Mouse (Mus musculus) lung, adult 2 months (tissue): ENCODE data around the gene Wdr78.

ENCODE experiments used
- CTCF ChIP-seq: fragments of 200-500 bp; IDR thresholded peaks from 2 replicates; pipeline ENCODE4 v1.5.1; 2011; ENCODE audit warnings: mild to moderate bottlenecking, low read length, control low read depth; ENCODE audit not compliant: insufficient read depth
- POLR2A ChIP-seq: fragments of 200-500 bp; IDR thresholded peaks from 2 replicates; pipeline ENCODE4 v1.6.1; 2011; ENCODE audit warnings: low read depth, mild to moderate bottlenecking, control low read depth, low read length, borderline replicate concordance; ENCODE audit errors: extremely low read depth

GRCm38 (mm10) chr4:103126533-103126932 lies 12.2 kb upstream of the Wdr78 start:
- TF ChIP-seq CTCF (no peak), POLR2A (no peak)
